Mouse (Mus musculus): ENCODE measurements at regions not wholly inside any gene's neighbourhood (a gene's known extent, or its start where the extent isn't known, plus 50 kb on each side); places are given as distances from the start of the nearest gene placed in this dataset.

GRCm38 (mm10) chr15:5355332-5355731, 111.3 kb upstream of the Ptger4 start:
- no peak for DNase-seq

GRCm38 (mm10) chr15:5354328-5354727, 110.3 kb upstream of the Ptger4 start:
- DNase-seq, result no peak

- DNase-seq, result no peak
These were observed 104.9 kb upstream of the Ptger4 start for GRCm38 (mm10) chr15:5348881-5349280.

- DNase-seq, result no peak
These were observed 103.7 kb upstream of the Ptger4 start for GRCm38 (mm10) chr15:5347674-5348073.

- DNase-seq, result no peak
These were observed 103.0 kb upstream of the Ptger4 start for GRCm38 (mm10) chr15:5346955-5347354.

- DNase-seq, result peak; percentile 4
These were observed 99.8 kb upstream of the Ptger4 start for GRCm38 (mm10) chr15:5343794-5344193.

- DNase-seq, result no peak
These were observed 91.7 kb upstream of the Ptger4 start for GRCm38 (mm10) chr15:5335528-5336268.

- no peak for DNase-seq
These were observed 83.0 kb upstream of the Ptger4 start for GRCm38 (mm10) chr15:5326996-5327395.

GRCm38 (mm10) chr15:5321691-5322090, 77.7 kb upstream of the Ptger4 start:
- DNase-seq, result no peak

- no peak for DNase-seq
These were observed 68.2 kb upstream of the Ptger4 start for GRCm38 (mm10) chr15:5312231-5312630.

GRCm38 (mm10) chr15:5310035-5310434, 66.0 kb upstream of the Ptger4 start:
- DNase-seq, result no peak

- DNase-seq, result no peak
These were observed 58.4 kb upstream of the Ptger4 start for GRCm38 (mm10) chr15:5302403-5302802.

- no peak for DNase-seq
These were observed 55.8 kb upstream of the Ptger4 start for GRCm38 (mm10) chr15:5299807-5300206.

- no peak for DNase-seq
These were observed 53.0 kb upstream of the Ptger4 start for GRCm38 (mm10) chr15:5296949-5297348.

Measured in liver (tissue).